Mouse (Mus musculus) layer of hippocampus, postnatal 25 days (tissue): ENCODE data around the gene Arhgef3. TPM values are rescaled to one million over a fixed set of nuclear protein-coding genes. Genes with fewer than 3 reads are reported as not detected.

Source experiments
- DNase-seq, 2 experiments: peaks; one replicate each; pipeline ENCODE4 v3.0.0; 2022; ENCODE audit warnings: mixed read lengths in 2 of 2, low spot score in 1 of 2; ENCODE audit errors: extremely low spot score in 1 of 2
- microRNA-seq, 2 experiments: library from miRNA; unstranded; fragments of <30 nt; microRNA quantifications; one replicate each; pipeline ENCODE4 v1.2.0; 2021
- total RNA-seq, 2 experiments: library from RNA; stranded (reverse); gene quantifications; 2 replicates each; pipeline ENCODE4 v1.2.3; 2021

The Arhgef3 gene
- total RNA-seq, 2 experiments from 2014 or later = 61.4 to 77.2 TPM

DNA sequence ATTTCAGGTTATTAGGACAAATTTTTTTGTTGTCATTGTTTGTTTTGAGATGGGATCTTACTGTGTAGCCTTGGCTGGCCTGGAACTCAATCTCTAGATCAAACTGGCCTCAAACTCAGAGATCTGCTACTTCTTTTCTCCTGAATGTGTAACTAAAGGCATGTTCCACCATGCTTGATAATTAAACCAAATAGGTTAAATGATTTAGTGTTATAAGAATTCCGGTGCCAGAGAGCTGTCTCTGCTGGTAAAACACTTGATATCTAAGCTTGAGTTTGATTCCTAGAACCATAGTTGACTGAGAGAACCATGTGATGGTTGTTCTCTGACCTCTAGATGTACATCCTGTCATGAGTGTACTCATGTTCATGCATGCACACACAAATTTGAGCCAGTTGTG, 321.4 kb downstream of the Arhgef3 start:
- no peak for DNase-seq

- DNase-seq = no peak
Measured at GRCm38 (mm10) chr14:27436826-27437225, 322.1 kb downstream of the Arhgef3 start.

GRCm38 (mm10) chr14:27440921-27441320, 326.2 kb downstream of the Arhgef3 start:
- DNase-seq = no peak

DNA sequence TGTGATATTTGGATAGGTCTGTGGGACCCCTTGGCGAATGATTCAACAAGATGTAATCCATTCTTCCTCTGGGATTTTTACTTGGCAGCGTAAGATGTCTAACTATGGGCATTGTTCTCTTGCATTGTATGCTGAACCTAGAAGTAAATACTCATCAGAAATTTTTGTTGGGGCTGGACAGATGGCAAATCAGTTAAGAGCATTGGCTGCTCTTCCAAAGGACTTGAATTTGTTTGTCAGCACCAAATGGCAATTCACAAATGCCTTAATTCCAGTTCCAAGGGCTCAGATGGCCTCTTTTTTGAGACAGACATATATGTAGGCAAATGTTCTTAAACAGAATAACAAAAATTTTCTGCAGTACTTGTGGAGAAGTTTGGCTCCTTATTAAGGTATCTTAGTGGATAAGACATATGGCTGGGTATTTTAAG, 330.2 kb downstream of the Arhgef3 start:
- DNase-seq = no peak

DNA sequence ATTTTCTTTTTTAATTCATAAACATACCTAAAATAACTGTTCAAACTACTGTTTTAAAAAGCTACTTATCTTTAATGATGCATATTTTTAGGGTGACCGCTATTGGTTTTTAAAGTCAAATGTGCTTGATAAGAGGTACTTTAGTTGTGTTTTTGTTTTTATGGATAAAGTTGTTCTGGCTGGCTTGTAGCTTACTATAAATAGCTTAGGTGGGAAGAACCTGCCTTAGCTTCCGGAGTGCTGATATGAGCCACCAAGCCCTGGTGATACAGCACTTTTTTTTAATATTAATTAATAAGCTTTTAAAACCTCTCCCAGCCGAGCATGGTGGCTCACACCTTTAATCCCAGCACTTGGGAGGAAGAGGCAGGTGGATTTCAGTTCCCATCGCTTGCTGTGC, 332.3 kb downstream of the Arhgef3 start:
- DNase-seq = no peak

Small RNA genes lying within 50 kb of the gene (microRNA-seq; reads per million reads assigned to microRNA genes)
- gene Gm23633 = 0 reads per million in 2 experiments

Other genes with a start within 250 kb of the Arhgef3 start
- not detected for gene Asb14, start 220.3 kb upstream of the Arhgef3 start, total RNA-seq
- gene Appl1, start 143.7 kb upstream of the Arhgef3 start, total RNA-seq = 10 to 100 TPM; 57.9 to 59.0 TPM
- gene Hesx1, start 120.5 kb upstream of the Arhgef3 start, total RNA-seq = not detected
- gene Il17rd, start 76.0 kb upstream of the Arhgef3 start, total RNA-seq = 1 to 10 TPM; 3.1 to 3.9 TPM